Mouse (Mus musculus) common myeloid progenitor, adult 5-6 weeks (primary cell): Measurements from ENCODE around the gene Mtmr12. TPM values are rescaled to one million over a fixed set of nuclear protein-coding genes. Genes with fewer than 3 reads are reported as not detected.
A peak's percentile ranks its signal among the peaks of the same experiment; 100 is the strongest.
"Not testable (repeated sequence)": the region's sequence is repeated elsewhere in the genome, so short reads cannot be mapped to it uniquely, and the experiment has no call there.

Experiments used
- ATAC-seq: replicated peaks from 2 replicates; pipeline ENCODE4 v1.8.0; 2016; ENCODE audit warnings: low read depth, mild to moderate bottlenecking, moderate TSS enrichment, inconsistent platforms; ENCODE audit not compliant: poor library complexity, severe bottlenecking
- total RNA-seq: library from RNA; stranded (forward); fragments of 200-1000, 187-1606 nt; gene quantifications from 2 replicates; pipeline ENCODE4 v1.2.3, GENCODE M21; 2017

The Mtmr12 gene
- total RNA-seq, 1 experiment from 2014 or later = 24.7 TPM

DNA sequence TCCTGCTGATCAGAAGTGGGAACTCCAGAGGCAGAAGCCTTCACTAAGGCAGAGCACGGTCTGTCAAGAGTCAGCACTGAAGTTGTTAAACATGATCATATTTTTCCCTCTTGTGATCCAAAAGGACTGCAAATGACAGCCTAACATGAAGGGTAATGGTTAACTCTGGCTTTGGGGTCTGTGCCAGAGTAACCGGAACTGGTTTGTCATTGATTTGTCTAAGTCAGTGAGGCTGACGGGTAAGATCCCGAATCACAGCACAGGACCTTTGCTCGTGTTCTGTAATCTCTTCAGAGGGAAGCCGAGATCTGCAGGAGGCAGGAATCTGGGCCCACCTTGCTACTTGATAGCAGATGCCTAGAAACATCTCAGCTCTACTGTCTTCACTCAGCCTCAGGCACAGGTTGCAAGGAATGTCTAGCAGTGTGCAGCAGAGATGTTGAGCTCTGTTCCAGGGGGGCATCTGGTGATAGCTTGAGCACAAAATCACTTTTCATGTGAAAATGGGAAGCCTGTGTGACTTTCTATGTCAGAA lies 2.8 kb downstream of the Mtmr12 start:
- ATAC-seq = no peak

- ATAC-seq = peak; percentile 87
These were observed 6.7 kb downstream of the Mtmr12 start for GRCm38 (mm10) chr15:12211577-12211976.

DNA sequence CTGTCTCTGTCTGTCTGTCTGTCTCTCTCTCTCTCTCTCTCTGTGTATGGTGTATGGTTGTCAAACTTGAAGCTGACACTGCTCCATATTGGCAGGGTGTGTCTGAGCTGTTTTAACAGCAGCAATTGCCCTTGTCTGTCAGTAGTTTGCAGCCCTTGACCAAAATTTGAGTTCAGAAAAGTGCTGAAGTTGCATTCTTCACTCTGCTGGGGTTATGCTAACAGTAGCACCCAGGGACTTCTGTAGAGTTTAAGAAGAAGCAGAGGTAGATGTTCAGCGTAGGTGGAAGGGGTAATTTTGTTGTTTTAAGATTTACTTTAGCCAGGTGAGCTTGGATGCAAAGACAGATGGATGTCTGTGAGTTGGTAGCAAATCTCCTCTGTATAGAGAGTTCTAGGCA lies 7.4 kb downstream of the Mtmr12 start:
- ATAC-seq = no peak

- ATAC-seq = no peak
These were observed 9.9 kb downstream of the Mtmr12 start for GRCm38 (mm10) chr15:12214531-12215414.

GRCm38 (mm10) chr15:12215415-12215718 lies 10.5 kb downstream of the Mtmr12 start:
- no peak for ATAC-seq

- no peak for ATAC-seq
These were observed 11.3 kb downstream of the Mtmr12 start for GRCm38 (mm10) chr15:12216119-12216518.

DNA sequence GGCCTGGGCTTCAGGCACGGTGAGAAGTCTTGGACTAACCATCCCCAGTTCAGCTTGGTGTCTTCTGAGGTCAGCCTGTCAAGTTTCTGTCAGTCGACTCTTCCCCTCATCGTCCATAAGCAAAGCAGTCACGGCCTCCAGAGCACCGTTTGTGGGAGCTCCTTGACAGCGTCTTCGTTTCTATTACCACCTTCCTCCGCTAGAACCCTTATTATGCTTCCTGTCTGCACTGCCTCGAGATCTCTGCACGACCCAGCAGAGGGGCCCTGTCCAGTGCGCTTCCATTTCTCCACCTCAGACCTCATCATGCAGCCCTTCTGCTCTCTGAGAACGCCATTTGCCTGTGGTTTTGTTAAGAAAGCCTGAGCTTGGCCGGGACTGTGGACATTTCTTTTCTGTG lies 12.0 kb downstream of the Mtmr12 start:
- ATAC-seq = peak; percentile 66

DNA sequence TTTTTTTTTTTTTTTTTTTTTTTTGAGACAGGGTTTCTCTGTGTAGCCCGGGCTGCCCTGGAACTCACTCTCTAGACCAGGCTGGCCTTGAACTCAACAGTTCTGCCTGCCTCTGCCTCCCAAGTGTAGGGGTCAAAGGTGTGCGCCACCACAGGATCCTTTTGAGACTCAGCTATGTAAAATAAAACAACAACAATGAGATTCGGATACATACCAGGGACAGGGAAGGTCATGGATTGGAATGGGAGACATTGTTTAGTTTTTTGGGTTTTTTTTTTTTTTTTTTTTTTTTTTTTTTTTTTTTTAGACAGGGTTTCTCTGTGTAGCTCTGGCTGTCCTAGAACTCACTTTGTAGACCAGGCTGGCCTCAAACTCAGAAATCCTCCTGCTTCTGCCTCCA lies 12.5 kb downstream of the Mtmr12 start:
- not testable (repeated sequence) for ATAC-seq

GRCm38 (mm10) chr15:12217849-12218248 lies 13.0 kb downstream of the Mtmr12 start:
- ATAC-seq = no peak

GRCm38 (mm10) chr15:12218583-12219382 lies 14.0 kb downstream of the Mtmr12 start:
- no peak for ATAC-seq

DNA sequence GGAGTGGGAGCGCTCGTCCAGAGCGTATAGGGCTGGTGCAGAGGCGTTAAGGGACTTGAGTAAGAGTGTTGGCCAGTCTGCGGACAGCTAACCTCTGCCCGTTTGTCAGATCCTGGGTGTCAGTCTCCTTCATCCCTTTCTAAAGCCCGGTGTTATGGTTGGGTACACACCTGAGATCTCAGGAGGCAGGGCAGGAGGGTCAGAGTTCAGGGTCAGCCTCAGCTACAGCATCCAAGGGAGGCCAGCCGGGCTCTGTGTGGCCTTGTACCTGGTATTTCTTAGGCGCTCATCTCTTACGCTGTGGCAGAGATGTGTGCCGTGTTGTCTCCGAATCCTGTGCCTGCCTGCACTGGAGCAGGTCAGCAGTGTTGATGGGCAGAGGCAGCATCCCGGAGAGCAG lies 16.3 kb downstream of the Mtmr12 start:
- no peak for ATAC-seq

DNA sequence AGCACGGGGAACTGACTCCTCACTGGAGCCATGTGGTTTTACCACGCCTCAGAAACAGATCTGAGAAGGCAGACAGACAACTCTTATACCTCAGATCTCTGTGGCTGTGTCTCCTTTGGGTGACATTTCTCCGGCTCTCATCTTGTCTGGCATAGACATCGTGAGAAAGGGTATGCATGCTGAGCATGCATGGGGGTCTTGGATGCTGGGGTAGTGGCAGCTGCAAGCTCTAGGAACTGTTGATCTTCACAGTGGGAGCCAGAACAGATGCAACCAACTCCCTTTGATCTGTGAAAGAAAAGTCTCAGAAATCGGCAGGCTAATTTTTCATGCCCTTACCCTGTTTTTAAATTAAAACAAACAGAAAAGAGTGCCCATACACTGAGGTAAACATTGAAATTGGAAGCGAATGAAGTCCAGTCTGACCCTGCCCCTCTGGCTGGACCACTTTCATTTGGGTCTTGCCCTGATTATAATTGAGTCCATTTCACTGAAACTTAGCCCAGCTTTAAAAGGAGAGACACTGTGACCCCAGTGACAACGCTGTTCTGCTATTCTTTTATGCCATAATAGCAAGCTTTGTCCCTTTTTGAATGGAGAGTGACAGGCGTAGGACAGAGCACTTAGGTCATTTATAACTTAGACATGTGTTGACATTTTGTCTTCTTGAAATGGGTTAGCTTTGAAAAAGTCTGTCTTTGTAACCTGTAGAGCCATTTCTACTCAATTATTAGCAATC lies 17.9 kb downstream of the Mtmr12 start:
- no peak for ATAC-seq

DNA sequence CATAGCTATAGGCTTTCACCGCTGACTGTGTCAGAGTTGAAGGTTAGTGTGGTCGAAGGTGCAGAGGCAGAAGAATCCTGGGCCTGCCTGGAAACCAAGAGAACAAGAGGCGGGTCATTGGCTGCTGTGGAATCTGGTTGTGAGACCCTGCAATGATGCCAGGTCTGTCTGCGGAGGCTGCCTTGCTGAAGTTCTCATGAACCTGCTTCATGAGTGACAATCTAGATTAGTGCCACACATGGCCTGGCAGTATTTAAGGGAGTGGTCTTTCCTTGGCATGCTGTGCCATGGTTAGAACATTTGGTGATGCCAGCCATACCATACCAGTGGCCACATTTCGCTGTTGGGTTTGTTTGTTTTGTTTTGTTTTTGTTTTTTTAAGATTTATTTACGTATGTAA lies 18.6 kb downstream of the Mtmr12 start:
- ATAC-seq = no peak

DNA sequence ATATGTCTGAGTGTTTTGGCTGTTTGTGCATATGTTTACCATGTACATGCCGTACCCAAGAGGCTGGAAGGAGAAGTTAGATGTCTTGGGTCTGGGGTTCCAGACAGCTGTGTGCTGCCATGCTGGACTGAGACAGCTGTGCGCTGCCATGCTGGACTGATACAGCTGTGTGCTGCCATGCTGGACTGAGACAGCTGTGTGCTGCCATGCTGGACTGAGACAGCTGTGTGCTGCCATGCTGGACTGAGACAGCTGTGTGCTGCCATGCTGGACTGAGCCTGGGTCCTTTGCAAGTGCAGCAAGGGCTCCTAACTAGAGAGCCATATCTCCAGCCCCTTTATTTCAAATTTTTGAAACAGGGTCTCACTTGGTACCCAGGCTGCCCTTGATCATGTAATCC lies 19.4 kb downstream of the Mtmr12 start:
- no peak for ATAC-seq

GRCm38 (mm10) chr15:12225062-12225461 lies 20.2 kb downstream of the Mtmr12 start:
- ATAC-seq = peak; percentile 51; the same call in 1 of the 2 replicates

DNA sequence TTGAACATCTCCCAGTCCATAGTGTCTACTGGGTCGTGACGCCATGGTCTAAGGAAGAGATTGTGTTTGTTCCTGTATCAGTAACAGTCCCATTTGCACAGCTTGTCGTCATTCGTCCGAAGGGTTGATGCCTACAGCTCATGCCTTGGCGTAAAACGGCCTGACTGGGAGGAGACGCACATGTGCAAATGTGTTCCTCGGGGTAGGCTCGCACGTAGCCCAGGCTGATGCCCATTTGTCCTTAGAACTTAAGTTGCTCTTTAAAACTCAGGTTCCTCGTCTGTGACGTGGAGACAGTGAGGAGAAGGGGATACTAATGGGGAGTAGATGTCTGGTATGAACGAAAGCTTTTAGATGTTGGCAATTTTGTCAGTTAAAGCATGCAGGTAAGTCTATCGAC lies 22.1 kb downstream of the Mtmr12 start:
- ATAC-seq = no peak

GRCm38 (mm10) chr15:12227355-12227754 lies 22.5 kb downstream of the Mtmr12 start:
- no peak for ATAC-seq

DNA sequence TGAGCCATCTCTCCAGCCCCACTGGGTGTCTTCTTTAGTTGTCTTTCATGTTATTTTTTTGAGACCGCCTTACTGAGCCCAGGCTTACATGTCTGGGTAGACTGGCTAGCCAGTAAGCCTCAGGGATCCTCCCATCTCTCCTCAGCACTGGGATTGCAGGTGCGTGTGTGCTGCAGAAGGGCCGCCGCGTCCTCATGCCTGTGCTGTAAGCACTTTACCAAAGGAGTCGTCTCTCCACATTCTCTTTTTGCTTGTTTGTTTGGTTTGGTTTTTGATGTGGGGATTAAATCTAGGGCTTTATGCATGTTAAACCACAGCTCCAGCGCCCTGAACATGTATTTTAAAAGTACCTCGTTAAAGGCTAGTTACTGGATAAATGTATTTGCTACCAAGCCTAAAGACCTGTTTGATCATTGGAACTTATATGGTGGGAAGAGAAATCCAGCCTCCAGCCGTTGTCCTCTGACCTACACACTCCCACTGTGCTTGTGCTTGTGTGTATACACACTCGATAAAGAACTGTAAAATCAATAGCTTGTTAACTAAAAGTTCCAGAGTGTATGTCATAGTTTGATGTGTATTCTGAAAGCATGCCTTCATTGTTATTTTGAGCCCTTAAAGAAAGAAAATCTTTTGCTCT lies 24.9 kb downstream of the Mtmr12 start:
- ATAC-seq = no peak

GRCm38 (mm10) chr15:12230243-12230935 lies 25.6 kb downstream of the Mtmr12 start:
- peak; percentile 54 for ATAC-seq
